Mouse (Mus musculus) spleen, postnatal 10 days (tissue): ENCODE data around the gene Dync1li2.
A peak's percentile ranks its signal among the peaks of the same experiment; 100 is the strongest.

ENCODE experiments used
- DNase-seq, 2 experiments: peaks; one replicate each; pipeline ENCODE4 v3.0.0; 2021 to 2022; ENCODE audit warnings: low spot score in 2 of 2

The Dync1li2 gene

DNA sequence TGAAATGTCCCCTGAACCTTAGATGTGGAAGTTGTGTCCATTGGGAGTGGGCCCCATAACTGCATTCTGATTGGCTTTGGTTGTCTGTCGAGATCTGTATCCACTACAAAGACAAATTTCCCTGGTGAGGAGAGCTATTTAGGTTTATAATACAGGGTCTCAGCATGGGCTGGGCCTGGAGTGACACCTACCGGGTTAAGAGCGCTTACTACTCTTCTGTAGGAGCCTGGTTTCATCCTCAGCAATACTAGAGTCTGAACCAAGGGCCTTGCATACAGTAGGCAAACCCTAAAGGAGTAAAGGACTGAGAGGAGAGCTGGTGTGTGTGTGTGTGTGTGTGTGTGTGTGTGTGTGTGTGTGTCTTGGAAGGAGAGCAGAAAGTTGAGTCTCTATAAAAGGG lies 28.6 kb downstream of the Dync1li2 start:
- no peak for DNase-seq

DNA sequence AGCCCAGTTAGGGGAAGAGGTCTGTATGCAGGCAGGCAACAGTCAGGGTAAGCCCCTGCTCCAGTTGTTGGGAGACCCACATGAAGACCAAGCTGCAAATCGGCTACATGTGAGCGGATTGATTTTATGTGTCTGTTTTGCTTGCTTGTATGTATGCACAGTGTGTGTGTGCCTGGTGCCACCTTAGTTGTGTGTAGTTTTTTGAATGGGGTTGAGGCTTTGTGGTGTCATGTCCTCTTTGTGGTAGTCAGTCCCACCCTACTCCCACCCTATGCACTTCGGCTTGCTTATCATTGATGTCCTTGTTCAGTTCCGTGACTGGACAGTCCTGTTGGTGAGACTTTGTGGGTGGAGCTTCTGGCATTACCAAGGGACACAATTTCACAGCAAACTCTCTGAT lies 29.1 kb downstream of the Dync1li2 start:
- no peak for DNase-seq

DNA sequence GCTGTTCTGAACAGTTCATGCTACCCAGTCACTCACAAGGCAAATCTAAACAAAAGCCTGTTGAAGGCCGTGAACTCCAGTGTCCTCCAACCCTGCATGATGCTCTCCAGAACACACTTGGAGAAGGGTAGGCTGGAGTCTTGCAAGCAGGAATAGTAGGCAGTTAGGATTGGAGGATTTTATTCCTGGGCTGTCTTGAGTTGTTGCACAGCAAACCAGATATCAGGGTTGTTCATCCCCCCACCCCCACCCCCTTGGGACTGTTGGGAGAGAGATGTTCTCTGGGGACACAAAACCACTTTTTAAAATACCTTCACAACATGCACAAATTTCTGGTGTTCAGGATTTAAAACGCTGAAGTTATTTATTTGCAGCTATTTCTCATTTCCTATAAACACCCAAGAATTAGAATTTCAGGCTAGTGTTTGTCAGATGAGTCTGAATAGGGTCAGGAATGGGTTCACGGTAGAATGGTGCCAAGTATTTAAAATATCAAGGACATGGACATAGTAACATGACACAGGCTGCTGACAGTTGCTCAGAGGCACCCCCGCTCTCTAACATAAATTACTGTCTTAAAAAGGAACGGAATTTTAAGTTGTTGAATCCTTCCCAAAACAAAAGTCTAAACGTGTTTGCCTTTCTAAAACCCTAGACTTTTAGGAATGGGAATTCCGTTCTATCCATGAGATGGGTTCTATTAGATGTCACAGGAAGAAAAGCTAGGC lies 29.9 kb downstream of the Dync1li2 start:
- no peak for DNase-seq

DNA sequence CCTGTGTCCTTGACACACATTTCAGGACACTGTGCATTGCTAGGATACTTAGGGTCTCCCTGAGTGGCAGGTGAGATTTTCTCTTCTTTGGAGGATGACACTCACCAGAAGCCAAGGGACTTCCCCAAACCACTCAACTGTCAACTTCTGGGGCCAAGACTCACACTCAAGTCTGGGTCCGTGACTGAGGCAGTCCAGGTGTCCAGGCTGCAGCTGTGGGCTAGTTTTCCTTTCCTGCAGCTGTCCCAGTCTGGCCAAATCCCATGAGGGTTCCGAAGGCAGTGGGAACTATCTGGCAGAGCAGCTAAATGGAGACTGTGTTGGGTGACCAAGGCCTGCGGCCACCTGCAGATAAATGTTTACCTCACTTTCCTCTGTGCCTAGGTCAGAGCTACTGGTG lies 30.9 kb downstream of the Dync1li2 start:
- DNase-seq: no peak

DNA sequence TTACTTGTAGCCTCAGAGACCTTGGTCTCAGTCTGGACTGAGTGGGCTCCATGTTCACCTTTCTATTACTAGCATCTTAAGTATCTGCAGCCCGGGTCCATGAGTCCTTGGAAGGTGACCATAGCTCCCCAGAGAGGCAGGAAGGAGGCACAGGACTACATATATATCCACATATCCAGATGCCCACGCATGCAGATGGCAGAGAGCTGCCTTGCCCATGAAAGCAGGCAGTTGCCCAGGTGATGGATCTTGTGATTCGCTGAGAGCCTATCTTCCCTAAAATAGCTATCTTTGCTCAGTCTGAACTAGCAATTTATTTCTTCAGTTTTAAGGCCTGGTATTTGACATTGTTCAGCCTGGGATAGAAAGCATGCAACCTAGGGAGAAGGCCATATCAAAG lies 31.4 kb downstream of the Dync1li2 start:
- no peak for DNase-seq

DNA sequence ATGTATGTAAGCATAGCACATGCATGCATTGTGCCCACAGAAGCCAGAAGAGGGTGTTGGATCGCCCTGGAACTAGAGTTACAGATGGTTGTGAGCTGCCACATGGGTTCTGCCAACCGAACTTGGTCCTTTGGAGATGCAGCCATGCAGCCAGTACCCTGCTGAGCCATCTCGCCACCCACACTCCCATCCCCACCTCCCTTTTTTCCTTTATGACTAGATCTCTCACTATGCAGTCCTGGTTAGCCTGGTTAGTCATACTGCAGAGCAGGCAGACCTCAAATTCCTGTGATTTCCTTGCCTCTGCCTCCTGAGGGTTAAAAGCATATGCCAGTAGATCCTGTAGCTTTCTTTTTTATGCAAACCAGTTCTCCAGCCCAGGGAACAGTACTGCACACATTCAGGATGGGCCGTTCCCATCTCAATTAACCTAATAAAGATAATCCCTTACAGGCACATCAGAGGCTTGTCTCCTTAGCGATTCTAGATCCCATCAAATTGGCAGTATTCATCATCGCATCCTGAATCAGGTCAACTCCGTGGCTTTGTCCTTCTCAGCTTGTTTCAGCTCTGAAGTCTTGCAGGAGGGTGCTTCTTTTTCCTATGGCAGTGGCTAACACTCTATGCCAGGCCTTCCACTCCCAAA lies 32.1 kb downstream of the Dync1li2 start:
- no peak for DNase-seq

DNA sequence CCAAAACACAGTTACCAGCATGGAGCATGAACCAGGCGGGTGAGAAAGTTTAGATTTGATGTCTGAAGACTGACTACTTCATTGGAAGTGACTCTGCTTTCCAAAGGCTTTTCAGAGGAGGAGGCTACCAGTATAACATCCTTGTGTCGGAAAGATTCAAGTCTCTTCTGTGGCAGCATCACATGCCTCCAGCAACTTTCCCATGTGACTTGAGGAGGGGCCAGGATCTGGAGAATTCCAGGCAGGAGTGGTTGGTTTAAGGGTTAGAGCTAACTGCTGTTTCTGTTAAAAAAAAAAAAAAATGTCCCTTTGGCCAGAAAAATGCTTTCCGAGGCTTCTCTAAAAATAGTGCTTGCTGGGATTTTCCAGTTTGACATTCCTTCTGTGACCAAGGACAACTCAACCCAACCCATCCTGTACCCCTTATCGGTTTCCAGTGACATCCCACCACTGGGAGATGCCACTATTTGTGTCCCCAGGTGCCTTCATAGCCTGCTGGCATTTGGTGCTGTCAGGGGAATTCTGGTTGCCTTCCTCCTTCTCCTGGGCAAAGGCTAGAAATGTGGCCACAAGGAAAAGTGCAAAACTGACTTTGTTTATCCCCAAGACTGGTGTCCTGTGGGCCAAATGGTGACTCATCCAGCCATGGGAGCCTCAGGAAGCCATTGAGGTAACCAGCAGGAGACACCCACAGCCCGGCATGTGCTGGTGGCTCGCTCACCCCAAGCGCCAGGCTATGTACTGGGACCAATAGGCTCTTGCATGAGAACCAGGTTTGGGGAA lies 34.3 kb downstream of the Dync1li2 start:
- no peak for DNase-seq

DNA sequence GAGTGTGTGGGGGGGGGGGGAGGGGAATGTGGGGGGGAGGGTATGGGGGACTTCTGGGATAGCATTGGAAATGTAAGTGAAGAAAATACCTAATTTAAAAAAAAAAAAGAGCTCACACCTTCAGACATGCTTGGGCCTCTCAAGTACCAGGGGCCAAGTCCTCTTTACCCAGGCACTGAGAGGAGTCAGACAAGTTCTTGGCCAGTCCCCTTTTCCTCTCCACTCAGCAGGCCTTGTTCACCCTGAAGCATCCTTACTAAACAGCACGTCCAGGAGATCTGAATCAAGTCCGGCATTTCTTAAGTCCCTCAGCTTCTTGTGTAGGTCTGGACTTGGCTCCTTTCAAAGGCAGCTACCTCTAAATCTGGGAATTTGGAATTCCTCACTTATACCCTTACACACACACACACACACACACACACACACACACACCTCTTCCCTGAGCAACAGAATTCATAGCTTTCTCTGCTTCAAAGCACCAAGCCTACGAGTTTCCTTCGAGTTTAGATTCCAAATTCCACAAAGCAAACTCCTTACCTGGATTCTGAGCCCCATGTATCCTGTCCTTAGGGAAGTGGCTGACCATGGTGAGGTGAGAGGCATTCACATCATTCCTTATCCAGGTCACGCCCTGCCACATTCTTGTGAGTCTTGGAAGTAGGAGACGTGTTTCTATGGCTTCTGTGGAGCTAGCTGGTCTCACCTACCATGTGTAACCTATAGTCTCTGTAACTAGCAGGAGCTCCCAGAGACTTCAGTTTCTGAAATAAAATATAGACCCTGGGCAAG lies 36.3 kb downstream of the Dync1li2 start:
- no peak for DNase-seq

DNA sequence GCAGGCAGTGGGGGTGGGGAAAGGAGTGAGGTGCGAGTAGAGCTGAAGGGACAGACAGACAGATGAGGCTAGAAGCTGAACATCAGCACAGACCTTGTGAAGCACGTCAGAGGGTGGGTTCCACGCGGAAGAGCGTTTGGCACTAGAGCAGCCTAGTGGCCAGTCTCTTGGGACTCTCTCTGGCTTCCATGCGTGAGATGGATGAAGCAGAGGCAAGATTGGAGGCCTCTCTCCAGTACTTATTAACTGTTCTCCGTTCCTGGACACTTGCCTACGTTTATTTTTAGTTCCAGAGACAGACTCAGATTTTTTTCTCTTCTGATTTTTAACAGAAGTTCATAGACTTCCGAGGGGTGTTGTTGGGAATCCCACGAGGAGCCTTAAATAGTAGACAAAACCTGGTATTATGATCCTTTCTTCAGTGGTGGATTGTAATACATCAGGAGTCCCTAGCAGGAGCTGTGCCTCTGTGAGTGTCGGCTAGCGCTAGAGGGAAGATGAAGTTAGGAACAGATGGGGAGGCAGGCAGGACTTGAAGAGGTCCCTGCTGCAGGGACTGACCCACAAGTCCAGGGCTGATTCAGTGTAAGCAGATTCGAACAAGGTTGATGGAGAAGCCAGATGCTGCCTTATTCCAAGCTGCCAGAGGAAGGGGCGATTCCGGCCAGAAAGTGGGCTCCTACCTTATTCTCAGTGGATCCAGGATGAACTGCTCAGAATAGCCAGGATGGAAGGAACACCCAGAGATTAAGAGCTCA lies 37.2 kb downstream of the Dync1li2 start:
- no peak for DNase-seq

DNA sequence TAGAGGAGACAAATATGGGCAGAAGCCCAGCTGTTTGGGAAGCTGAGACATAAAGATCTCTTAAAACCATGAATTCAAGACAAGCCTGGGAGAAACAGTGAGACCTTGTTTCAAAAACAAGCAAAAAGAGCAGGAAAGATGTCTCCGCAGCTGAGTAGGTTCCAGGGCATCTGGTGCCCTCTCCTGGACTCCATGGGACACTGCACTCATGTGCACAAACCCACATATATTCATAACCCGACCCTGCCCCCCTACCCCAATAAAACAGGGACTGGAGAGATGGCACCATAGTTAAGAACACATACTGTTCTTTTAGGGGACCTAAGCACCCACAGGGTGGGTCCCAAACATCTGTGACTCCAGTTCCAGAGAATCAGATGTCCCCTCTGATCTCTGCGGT lies 39.3 kb downstream of the Dync1li2 start:
- no peak for DNase-seq

DNA sequence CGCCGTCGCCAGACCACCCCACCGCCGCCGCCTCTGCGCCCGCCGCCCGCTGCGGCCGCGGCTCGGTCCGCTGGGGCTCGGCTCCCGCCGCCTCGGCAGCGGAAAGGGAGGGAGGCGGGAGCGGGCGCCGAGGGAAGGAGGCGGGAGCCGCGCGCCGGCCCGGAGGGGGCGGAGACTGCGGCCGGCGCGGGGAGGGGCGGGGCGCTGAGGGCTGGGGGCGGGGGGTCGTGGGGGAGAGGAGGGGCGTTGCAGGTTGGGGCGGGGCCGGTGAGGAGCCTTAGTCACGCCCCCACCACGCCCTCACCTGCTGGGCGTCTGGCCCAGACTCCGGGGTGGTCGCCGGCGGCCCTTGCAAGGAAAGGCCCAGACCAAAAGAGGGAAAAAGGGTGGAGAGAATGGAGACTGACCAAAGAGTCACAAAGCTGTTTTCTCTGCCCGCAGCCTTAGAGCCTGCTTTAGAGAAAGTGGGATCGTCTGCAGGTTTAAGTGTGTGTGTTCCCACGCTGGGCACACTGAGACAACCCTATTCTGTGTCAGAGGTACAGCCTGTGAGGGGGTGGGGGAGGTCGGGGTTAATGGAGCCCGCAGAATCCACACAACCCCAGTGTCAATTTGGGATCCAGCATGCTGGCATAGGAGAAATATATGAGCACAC lies 47.0 kb downstream of the Dync1li2 start, which contains the start of gene Cmtm4:
Gene Cmtm4, minus strand, starts transcription at position 105 of the 655 bp plus-strand sequence.
- DNase-seq: no peak

DNA sequence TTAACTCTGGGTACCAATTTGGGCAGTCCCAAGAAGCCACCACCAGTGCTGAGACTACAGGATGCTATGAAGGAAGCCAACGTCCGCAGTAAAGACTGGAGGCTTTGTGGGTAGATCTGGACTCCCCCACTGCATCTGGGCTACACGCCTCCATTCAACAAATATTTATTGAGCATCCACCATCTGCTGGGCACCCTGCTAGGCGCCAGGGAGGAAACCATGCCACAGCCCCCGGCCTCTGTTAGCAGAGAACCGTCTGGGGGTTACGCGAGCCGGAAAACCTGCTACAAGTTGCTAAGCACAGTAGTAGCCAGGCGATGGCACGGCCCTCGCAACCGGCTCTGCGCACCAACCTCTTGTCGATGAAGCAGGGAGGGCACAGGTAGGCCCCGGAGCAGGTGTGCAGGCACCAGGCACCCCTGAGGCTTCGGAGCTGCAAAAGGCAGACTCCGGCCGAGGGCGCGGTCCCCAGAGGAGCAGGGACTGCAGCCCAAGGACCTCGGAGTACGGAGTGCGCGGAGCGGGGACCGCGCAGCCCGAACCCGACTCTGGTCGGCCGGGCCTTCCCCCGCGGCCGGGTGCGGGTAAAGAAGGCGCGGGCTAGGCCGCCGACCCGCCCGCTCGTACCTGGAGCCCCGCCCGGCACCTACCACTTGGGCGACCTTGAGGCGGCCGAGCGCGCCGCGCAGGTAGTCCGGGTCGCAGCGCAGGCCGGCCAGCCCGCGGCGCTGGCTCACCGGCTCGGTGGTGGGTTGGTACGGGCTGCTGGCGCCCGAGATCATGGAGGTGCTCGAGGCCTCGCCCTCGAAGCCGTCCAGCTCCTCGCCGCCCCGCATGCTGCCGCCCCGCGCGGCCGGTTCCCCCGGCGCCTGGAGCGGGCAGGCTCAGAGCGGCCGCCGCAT lies 47.8 kb downstream of the Dync1li2 start:
- DNase-seq: peak; percentile 14 to 40

DNA sequence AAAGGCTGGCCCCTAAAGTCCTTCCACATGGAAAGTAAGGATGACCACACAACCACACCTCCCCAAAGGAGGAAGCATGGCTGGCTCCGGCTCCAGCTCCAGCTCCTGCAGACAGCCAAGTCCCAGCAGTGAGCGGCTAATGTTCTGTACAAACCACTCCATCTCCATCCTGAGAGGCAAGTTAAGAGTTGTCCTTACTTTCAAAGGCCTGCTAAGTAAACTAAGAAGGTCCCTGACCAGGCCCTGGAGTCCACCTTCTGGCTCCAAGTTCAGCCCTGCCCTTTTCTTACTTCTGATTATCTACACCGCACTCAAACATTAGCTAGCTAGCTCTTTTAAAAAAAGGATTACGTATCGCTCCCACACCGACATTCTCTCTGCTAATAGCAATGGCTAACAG lies 49.1 kb downstream of the Dync1li2 start:
- no peak for DNase-seq

DNA sequence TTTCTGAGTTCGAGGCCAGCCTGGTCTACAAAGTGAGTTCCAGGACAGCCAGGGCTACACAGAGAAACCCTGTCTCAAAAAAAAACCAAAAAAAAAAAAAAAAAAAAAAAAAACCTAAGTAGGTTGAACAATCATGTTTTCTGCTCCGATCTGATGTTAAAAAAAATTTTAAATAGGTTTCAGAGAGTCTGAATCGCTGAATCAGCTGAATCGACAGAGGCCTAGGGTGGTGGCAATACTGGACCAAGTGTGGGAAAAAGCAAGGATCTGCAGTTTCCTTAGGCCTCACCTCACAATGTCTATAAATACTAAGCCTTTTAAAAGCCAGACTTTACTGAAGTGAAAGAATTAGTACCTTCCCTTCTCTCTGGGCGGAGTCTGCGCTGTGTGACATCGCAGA lies 49.7 kb downstream of the Dync1li2 start:
- DNase-seq: no peak

DNA sequence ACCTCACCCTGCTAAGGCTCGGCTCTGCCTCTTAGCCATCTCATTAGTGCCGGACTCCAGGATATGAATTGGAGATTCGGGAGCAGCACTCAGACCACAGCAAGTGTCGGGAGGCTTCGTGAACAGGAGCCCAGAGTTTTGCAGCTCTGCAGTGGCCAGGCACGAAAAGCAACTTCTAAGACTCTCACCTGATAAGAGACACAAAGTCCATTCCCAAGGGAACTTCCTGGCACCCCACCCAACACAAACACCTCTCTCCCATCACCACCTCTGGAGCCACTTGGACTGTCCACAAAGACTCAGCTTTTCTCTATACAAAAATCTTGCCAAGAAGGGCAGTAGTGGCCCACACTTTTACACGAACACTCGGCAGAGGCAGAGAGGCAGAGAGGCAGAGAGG lies 52.6 kb downstream of the Dync1li2 start:
- no peak for DNase-seq

DNA sequence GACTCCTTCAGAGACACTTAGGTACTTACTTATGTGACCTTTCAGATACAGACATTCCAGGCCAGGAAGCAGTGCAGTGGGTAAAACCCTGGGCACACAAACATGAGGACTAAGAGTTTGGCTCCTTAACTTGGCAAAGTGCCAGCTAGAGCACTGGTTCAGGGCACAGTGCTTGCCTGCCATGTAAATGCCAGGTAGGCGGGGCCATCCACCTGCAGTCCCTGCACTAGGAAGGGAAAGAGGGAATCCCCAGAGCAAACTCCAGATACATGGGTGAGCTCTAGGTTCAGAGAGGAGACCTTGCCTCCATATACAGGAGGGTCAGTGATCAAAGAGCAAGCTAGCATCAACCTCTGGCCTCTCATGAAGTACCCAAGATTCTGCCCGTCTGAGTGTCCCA lies 54.9 kb downstream of the Dync1li2 start:
- no peak for DNase-seq

DNA sequence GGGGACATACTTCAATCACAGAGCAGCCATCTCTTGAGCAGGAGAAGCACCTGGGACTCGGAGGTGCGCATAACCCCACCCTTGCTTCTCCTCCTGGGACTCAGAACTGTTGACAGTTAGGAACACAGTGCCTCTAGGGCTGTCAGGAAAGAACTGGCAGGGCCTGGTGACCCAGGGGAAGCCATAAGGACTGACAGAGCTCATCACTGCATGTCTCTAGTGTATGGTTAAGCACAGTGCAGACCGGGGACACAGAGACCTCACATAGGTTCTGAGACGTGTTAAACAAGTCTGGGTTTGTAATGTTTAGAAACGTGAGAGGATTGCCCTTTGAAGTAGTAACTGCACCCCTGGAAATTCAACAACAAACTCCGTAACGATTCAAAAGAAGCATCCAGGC lies 55.3 kb downstream of the Dync1li2 start:
- no peak for DNase-seq

DNA sequence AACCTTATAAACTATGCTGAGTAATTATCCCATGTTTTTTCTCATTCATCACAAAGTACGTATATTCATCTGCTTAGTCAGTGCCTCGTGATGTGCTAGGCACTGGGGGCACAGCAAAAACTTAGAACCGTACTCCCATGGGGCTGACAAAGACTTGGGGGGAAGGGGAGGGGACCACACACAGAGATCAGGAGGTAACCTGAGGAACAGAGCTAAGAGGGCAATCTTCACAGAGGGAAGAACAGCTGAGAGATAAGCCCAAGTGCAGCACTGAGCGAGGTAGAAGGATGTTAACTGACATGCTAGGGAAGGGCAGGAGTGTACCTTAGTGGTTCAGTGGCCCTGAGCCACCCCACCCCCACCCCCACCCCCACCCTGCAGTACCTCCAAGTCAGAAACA lies 56.2 kb downstream of the Dync1li2 start:
- DNase-seq: no peak

DNA sequence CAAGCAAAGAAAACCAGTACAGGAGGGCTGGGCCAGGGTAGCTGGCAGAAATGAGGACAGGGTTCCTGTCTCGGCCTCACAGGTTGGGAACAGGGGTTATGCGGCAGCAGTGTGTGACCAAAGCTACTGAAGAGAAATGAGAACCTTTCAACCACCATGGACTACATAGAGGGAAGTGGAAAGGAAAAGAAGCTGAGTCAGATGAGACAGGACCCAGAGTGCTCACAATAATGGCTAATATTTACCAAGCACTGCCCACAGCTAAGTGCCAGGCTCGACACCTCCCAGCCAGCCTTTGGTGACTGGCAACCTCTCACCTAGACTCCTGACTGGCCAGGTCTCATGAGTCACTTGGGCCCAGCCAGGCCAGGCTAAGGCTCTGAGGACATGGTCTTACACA lies 58.9 kb downstream of the Dync1li2 start:
- no peak for DNase-seq

DNA sequence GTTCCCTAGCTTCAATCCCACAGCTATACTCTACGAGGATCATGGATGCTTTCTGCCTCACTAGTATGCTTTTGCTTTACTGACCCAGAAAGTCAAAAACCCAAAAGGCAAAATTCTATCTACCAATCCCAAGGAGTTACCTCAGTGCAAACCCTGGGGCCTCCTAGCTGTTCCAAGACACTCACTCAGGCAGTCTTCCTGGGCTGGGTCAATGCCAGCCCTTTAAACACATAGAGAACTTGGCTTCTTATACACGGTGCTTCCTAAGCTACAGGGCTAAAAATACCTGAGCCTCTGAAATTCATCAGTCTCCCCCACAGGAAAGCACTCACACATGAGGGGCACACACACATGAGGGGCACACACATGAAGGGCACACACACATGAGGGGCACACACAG lies 59.6 kb downstream of the Dync1li2 start:
- no peak for DNase-seq
